In the genomic region with DNA sequence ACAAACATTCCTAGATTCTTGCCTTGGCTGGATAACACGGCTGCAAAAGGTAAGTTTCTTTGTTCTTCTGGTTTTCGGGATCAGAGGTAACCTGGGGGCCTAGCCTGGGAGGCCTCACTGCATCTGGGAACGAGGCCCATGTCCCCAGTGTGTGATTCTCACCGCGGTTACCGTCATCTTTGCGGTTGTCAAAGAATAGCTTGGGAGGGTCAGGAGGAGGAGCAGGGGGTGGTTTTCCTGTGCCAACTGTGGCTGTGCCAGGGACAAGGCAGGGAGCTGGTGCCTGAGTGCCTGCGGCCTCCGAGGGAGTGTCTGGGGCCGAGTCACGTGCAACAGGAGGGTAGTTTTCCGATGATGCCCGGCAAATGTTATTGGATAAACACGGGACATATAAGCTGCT, we compare ENCODE assay signal across 11 mouse cellular contexts.
DNase-seq lines count a peak whose midpoint lies in the region; ATAC-seq and TF ChIP-seq lines count a peak whose summit lies in the region.
"Had no signal": no experiment of that assay in that cellular context is flagged by ENCODE, and none has a peak within 500 bp of the region (broad histone marks: within the 10 kb centered on the region; RNA-seq: fewer than 3 reads in every experiment).

No protein-coding gene starts in this region.

- 0 out of 2 replicates have a peak overlapping the region, but pooled peaks have one; percentile 10 for H3K27ac ChIP-seq in hindbrain, embryonic 16.5 days (ENCODE audit: low read depth, low read length)
- no peak overlapping the region for H3K27ac ChIP-seq in hindbrain, embryonic 13.5 days
- H3K27ac ChIP-seq in heart, embryonic 10.5 days, result peak overlapping the region; percentile 75
- H3K27ac ChIP-seq in neural tube, embryonic 14.5 days (ENCODE audit: low read depth, low read length), result no peak overlapping the region
- H3K27ac ChIP-seq in intestine, postnatal 0 days (ENCODE audit: low read depth, low read length), result no peak overlapping the region

- H3K36me3 ChIP-seq in hindbrain, embryonic 16.5 days (ENCODE audit: control insufficient read depth, insufficient read depth, low read length), result peaks cover 1% of the 10 kb centered on the region; the same call in 1 of the 2 replicates
- H3K36me3 ChIP-seq in hindbrain, embryonic 13.5 days, result peaks cover 51% of the 10 kb centered on the region
- H3K36me3 ChIP-seq in heart, embryonic 10.5 days, result peaks cover 30% of the 10 kb centered on the region; the same call in 1 of the 2 replicates
- 0 out of 2 replicates have a peak, but pooled peaks cover 3% of the 10 kb centered on the region for H3K36me3 ChIP-seq in neural tube, embryonic 14.5 days (ENCODE audit: control insufficient read depth, insufficient read depth, low read length)
- H3K36me3 ChIP-seq in intestine, postnatal 0 days (ENCODE audit: control insufficient read depth, insufficient read depth), result peaks cover 16% of the 10 kb centered on the region; the same call in 1 of the 2 replicates

- peak; percentile 35 for ATAC-seq in hindbrain, embryonic 16.5 days
- no peak for ATAC-seq in hindbrain, embryonic 13.5 days (ENCODE audit: low FRiP score)
- 0 out of 2 replicates have a peak, but pooled peaks have one; percentile 10 for ATAC-seq in neural tube, embryonic 14.5 days (ENCODE audit: low read depth)
- no peak for ATAC-seq in intestine, postnatal 0 days
- ATAC-seq: activated CD4-positive, CD25-positive, alpha-beta regulatory T cell, adult 4 months had no signal

- no peak overlapping the region for H3K9ac ChIP-seq in hindbrain, embryonic 16.5 days (ENCODE audit: low read depth, low read length)
- H3K9ac ChIP-seq in hindbrain, embryonic 13.5 days, result no peak overlapping the region
- no peak overlapping the region for H3K9ac ChIP-seq in neural tube, embryonic 14.5 days (replicated peaks; ENCODE audit: low read depth, low read length)
- no peak overlapping the region for H3K9ac ChIP-seq in intestine, postnatal 0 days (ENCODE audit: low read depth, low read length)

- H3K4me3 ChIP-seq in hindbrain, embryonic 16.5 days (ENCODE audit: low read length), result no peak overlapping the region
- H3K4me3 ChIP-seq in hindbrain, embryonic 13.5 days, result no peak overlapping the region
- no peak overlapping the region for H3K4me3 ChIP-seq in heart, embryonic 10.5 days
- H3K4me3 ChIP-seq in neural tube, embryonic 14.5 days (ENCODE audit: low read depth, low read length), result no peak overlapping the region
- no peak overlapping the region for H3K4me3 ChIP-seq in intestine, postnatal 0 days (ENCODE audit: low read depth, low read length)

- DNase-seq in gastrocnemius, postnatal 14 days, result peak; percentile 48
- DNase-seq in heart, embryonic 10.5 days (ENCODE audit: low spot score), result no peak
- no peak for DNase-seq in urinary bladder, adult 18-20 months (ENCODE audit: low spot score in 2 of 2)
- DNase-seq: kidney, adult 9 months; liver; lung, postnatal 10 days had no signal

- TF ChIP-seq CTCF in intestine, postnatal 0 days (IDR thresholded peaks at IDR 0.05; ENCODE audit: low read depth), result no peak

- H3K9me3 ChIP-seq in hindbrain, embryonic 16.5 days (ENCODE audit: control insufficient read depth, low read length), result no peaks in the 10 kb centered on the region
- no peaks in the 10 kb centered on the region for H3K9me3 ChIP-seq in hindbrain, embryonic 13.5 days
- H3K9me3 ChIP-seq in heart, embryonic 10.5 days, result no peaks in the 10 kb centered on the region
- H3K9me3 ChIP-seq in neural tube, embryonic 14.5 days (ENCODE audit: control insufficient read depth, low read length), result no peaks in the 10 kb centered on the region
- no peaks in the 10 kb centered on the region for H3K9me3 ChIP-seq in intestine, postnatal 0 days (ENCODE audit: control insufficient read depth)

- H3K27me3 ChIP-seq in hindbrain, embryonic 16.5 days (replicated peaks; ENCODE audit: control insufficient read depth, insufficient read depth, low read length), result no peaks in the 10 kb centered on the region
- H3K27me3 ChIP-seq in hindbrain, embryonic 13.5 days, result no peaks in the 10 kb centered on the region
- no peaks in the 10 kb centered on the region for H3K27me3 ChIP-seq in heart, embryonic 10.5 days (ENCODE audit: insufficient read depth, poor library complexity, severe bottlenecking)
- no peaks in the 10 kb centered on the region for H3K27me3 ChIP-seq in neural tube, embryonic 14.5 days (ENCODE audit: control insufficient read depth, insufficient read depth, low read length)
- no peaks in the 10 kb centered on the region for H3K27me3 ChIP-seq in intestine, postnatal 0 days (replicated peaks; ENCODE audit: control insufficient read depth, insufficient read depth, low read length)

- no peaks in the 10 kb centered on the region; the same call in none of the 2 replicates for H3K4me1 ChIP-seq in hindbrain, embryonic 16.5 days (ENCODE audit: control insufficient read depth, insufficient read depth, low read depth, low read length)
- peaks cover 13% of the 10 kb centered on the region for H3K4me1 ChIP-seq in hindbrain, embryonic 13.5 days (replicated peaks)
- peaks cover 34% of the 10 kb centered on the region for H3K4me1 ChIP-seq in heart, embryonic 10.5 days
- H3K4me1 ChIP-seq in neural tube, embryonic 14.5 days (ENCODE audit: control insufficient read depth, insufficient read depth, low read length), result no peaks in the 10 kb centered on the region
- H3K4me1 ChIP-seq in intestine, postnatal 0 days (replicated peaks; ENCODE audit: control insufficient read depth, insufficient read depth, low read length), result no peaks in the 10 kb centered on the region

- intact Hi-C loops in gastrocnemius, postnatal 14 days (cut with DNase I; ENCODE audit: low total_unique reads), result no loop called here

- 56% methylated on average over 14 of the region's 14 CpGs for WGBS in hindbrain, embryonic 16.5 days
- 80% methylated on average over 14 of the region's 14 CpGs for WGBS in hindbrain, embryonic 13.5 days
- 87% methylated on average over 14 of the region's 14 CpGs for WGBS in heart, embryonic 10.5 days
- WGBS in neural tube, embryonic 14.5 days, result 78% methylated on average over 14 of the region's 14 CpGs
- 87% methylated on average over 14 of the region's 14 CpGs for whole genome bisulfite sequencing in intestine, postnatal 0 days

- no peak overlapping the region for H3K4me2 ChIP-seq in hindbrain, embryonic 16.5 days (ENCODE audit: low read length)
- H3K4me2 ChIP-seq in hindbrain, embryonic 13.5 days, result no peak overlapping the region
- no peak overlapping the region for H3K4me2 ChIP-seq in neural tube, embryonic 14.5 days (ENCODE audit: low read depth, low read length)
- H3K4me2 ChIP-seq in intestine, postnatal 0 days (replicated peaks; ENCODE audit: low read depth), result no peak overlapping the region

Comparison
In these comparisons a context has a peak if more than half of its experiments do, and no peak if none do; other contexts are left out.
1. ATAC-seq: peak in hindbrain, embryonic 16.5 days (single experiment) and neural tube, embryonic 14.5 days (single experiment); none in hindbrain, embryonic 13.5 days (single experiment) and intestine, postnatal 0 days (single experiment).
2. H3K27ac ChIP-seq: peak in hindbrain, embryonic 16.5 days (single experiment) and heart, embryonic 10.5 days (single experiment); none in hindbrain, embryonic 13.5 days (single experiment), neural tube, embryonic 14.5 days (single experiment) and intestine, postnatal 0 days (single experiment).